Mouse (Mus musculus) heart, embryonic 11.5 days (tissue): ENCODE data around the gene Stag1. TPM values are rescaled to one million over a fixed set of nuclear protein-coding genes. Genes with fewer than 3 reads are reported as not detected.
A peak's percentile ranks its signal among the peaks of the same experiment; 100 is the strongest.

Source experiments
- ATAC-seq: fragments of 200-750 bp; cut with Nextera tagmentation; replicated peaks from 2 replicates; pipeline ENCODE4 v1.8.0; 2017; ENCODE audit warnings: moderate library complexity; ENCODE audit not compliant: insufficient number of reproducible peaks, low FRiP score, low TSS enrichment
- H3K27ac ChIP-seq: fragments of 300-500 bp; sonication (generic); 2 replicates; pipeline ENCODE4 v1.5.1; 2014; ENCODE audit warnings: mild to moderate bottlenecking, low read depth, low read length
- H3K27me3 ChIP-seq: fragments of 300-500 bp; sonication (generic); 2 replicates; pipeline ENCODE4 v1.6.1; 2014; ENCODE audit warnings: mild to moderate bottlenecking, low read length, mixed read lengths; ENCODE audit not compliant: control insufficient read depth, insufficient read depth
- H3K36me3 ChIP-seq: fragments of 300-500 bp; sonication (generic); 2 replicates; pipeline ENCODE4 v1.6.1; 2014; ENCODE audit warnings: mild to moderate bottlenecking, low read length, moderate library complexity, mixed read lengths; ENCODE audit not compliant: control insufficient read depth, insufficient read depth
- H3K4me1 ChIP-seq: fragments of 300-500 bp; sonication (generic); 2 replicates; pipeline ENCODE4 v1.6.1; 2014; ENCODE audit warnings: low read length; ENCODE audit not compliant: control insufficient read depth, insufficient read depth
- H3K4me2 ChIP-seq: fragments of 300-500 bp; sonication (generic); 2 replicates; pipeline ENCODE4 v1.6.1; 2014; ENCODE audit warnings: mild to moderate bottlenecking, moderate library complexity
- H3K4me3 ChIP-seq: fragments of 300-500 bp; sonication (generic); 2 replicates; pipeline ENCODE4 v1.5.1; 2014; ENCODE audit warnings: low read depth, low read length
- H3K9ac ChIP-seq: fragments of 300-500 bp; sonication (generic); 2 replicates; pipeline ENCODE4 v1.6.1; 2014; ENCODE audit warnings: mild to moderate bottlenecking, low read depth, low read length, moderate library complexity
- H3K9me3 ChIP-seq: fragments of 300-500 bp; sonication (generic); replicated peaks from 2 replicates; pipeline ENCODE4 v1.6.1; 2016; ENCODE audit warnings: low read length; ENCODE audit not compliant: control insufficient read depth
- WGBS: fragments of 180-500 bp; shearing (Covaris S2); extraction: QIAGEN DNeasy Blood & Tissue Kit; methylation state at CpG from one replicate; pipeline ENCODE4 v1.1.7; 2014; ENCODE audit not compliant: insufficient replicate concordance; 5-methylcytosine and 5-hydroxymethylcytosine counted together
- polyA plus RNA-seq: library from polyadenylated mRNA; unstranded; fragments of >200 nt; fragmentation: Nextera tagmentation; extraction: Ambion mirVana; gene quantifications from 2 replicates; pipeline ENCODE4 v1.2.1, GENCODE M21; 2014

The Stag1 gene
- polyA plus RNA-seq, 1 experiment from 2014 or later: 35.6 TPM

- no peak for ATAC-seq
- no peaks in the 10 kb centered on the region for H3K9me3 ChIP-seq
- WGBS: 42% methylated on average over 1 of the region's 1 CpGs
- no peaks in the 10 kb centered on the region for H3K4me1 ChIP-seq
- no peak overlapping the region for H3K9ac ChIP-seq
- no peaks in the 10 kb centered on the region for H3K27me3 ChIP-seq
- H3K4me3 ChIP-seq: peak overlapping the region; percentile 68; the same call in 1 of the 2 replicates
- no peak overlapping the region for H3K27ac ChIP-seq
- H3K4me2 ChIP-seq: peak overlapping the region; percentile 76
- no peaks in the 10 kb centered on the region for H3K36me3 ChIP-seq
Observed at GRCm38 (mm10) chr9:100571511-100571910, 26.1 kb upstream of the Stag1 start.

- Histone ChIP-seq H3K27me3 (no peaks in the 10 kb centered on the region), H3K36me3 (no peaks in the 10 kb centered on the region), H3K27ac (no peak overlapping the region), H3K9ac (no peak overlapping the region), H3K9me3 (no peaks in the 10 kb centered on the region), H3K4me2 (no peak overlapping the region), H3K4me1 (no peaks in the 10 kb centered on the region), H3K4me3 (no peak overlapping the region)
- WGBS: 64% methylated on average over 2 of the region's 2 CpGs
- ATAC-seq: no peak
Observed at GRCm38 (mm10) chr9:100573300-100573699, 24.3 kb upstream of the Stag1 start.

GRCm38 (mm10) chr9:100573942-100574341 lies 23.7 kb upstream of the Stag1 start:
- 54% methylated on average over 5 of the region's 5 CpGs for WGBS
- no peaks in the 10 kb centered on the region for H3K4me1 ChIP-seq
- no peak for ATAC-seq
- H3K36me3 ChIP-seq: no peaks in the 10 kb centered on the region
- H3K9me3 ChIP-seq: no peaks in the 10 kb centered on the region
- no peak overlapping the region for H3K9ac ChIP-seq
- no peak overlapping the region for H3K4me2 ChIP-seq
- no peaks in the 10 kb centered on the region for H3K27me3 ChIP-seq
- H3K27ac ChIP-seq: no peak overlapping the region
- H3K4me3 ChIP-seq: no peak overlapping the region

GRCm38 (mm10) chr9:100580196-100580740 lies 17.3 kb upstream of the Stag1 start:
- H3K27me3 ChIP-seq: no peaks in the 10 kb centered on the region
- no peak overlapping the region for H3K9ac ChIP-seq
- 61% methylated on average over 20 of the region's 20 CpGs for WGBS
- no peak overlapping the region for H3K27ac ChIP-seq
- H3K9me3 ChIP-seq: no peaks in the 10 kb centered on the region
- H3K4me1 ChIP-seq: peaks cover 7% of the 10 kb centered on the region; the same call in 1 of the 2 replicates
- no peaks in the 10 kb centered on the region for H3K36me3 ChIP-seq
- H3K4me3 ChIP-seq: no peak overlapping the region
- ATAC-seq: no peak
- no peak overlapping the region for H3K4me2 ChIP-seq

- peak; percentile 65 for ATAC-seq
- peaks cover 7% of the 10 kb centered on the region; the same call in 1 of the 2 replicates for H3K4me1 ChIP-seq
- H3K27me3 ChIP-seq: no peaks in the 10 kb centered on the region
- no peak overlapping the region for H3K4me3 ChIP-seq
- H3K9ac ChIP-seq: no peak overlapping the region
- H3K4me2 ChIP-seq: no peak overlapping the region; the same call in 1 of the 2 replicates
- 42% methylated on average over 13 of the region's 13 CpGs for WGBS
- H3K27ac ChIP-seq: peak overlapping the region; percentile 54
- no peaks in the 10 kb centered on the region for H3K36me3 ChIP-seq
- no peaks in the 10 kb centered on the region for H3K9me3 ChIP-seq
Observed at GRCm38 (mm10) chr9:100581543-100582492, 15.8 kb upstream of the Stag1 start.

GRCm38 (mm10) chr9:100582883-100583575 lies 14.6 kb upstream of the Stag1 start:
- Histone ChIP-seq H3K4me2 (peak overlapping the region; percentile 3; the same call in 1 of the 2 replicates), H3K4me1 (peaks cover 7% of the 10 kb centered on the region; the same call in 1 of the 2 replicates), H3K36me3 (no peaks in the 10 kb centered on the region), H3K9ac (no peak overlapping the region), H3K27ac (no peak overlapping the region), H3K9me3 (no peaks in the 10 kb centered on the region), H3K4me3 (no peak overlapping the region), H3K27me3 (no peaks in the 10 kb centered on the region)
- 49% methylated on average over 13 of the region's 13 CpGs for WGBS
- ATAC-seq: no peak; the same call in 1 of the 2 replicates

- H3K27ac ChIP-seq: no peak overlapping the region
- no peak overlapping the region for H3K4me3 ChIP-seq
- no peak for ATAC-seq
Observed at GRCm38 (mm10) chr9:100584031-100584430, 13.6 kb upstream of the Stag1 start.

GRCm38 (mm10) chr9:100590462-100590861 lies 7.1 kb upstream of the Stag1 start:
- 63% methylated on average over 4 of the region's 4 CpGs for WGBS
- ATAC-seq: no peak

More at GRCm38 (mm10) chr9:100584031-100584430, 13.6 kb upstream of the Stag1 start:
- Histone ChIP-seq H3K9me3 (no peaks in the 10 kb centered on the region), H3K27me3 (no peaks in the 10 kb centered on the region), H3K4me1 (peaks cover 7% of the 10 kb centered on the region; the same call in 1 of the 2 replicates), H3K4me2 (no peak overlapping the region), H3K9ac (no peak overlapping the region), H3K36me3 (no peaks in the 10 kb centered on the region)
- WGBS: 83% methylated on average over 4 of the region's 4 CpGs

More at GRCm38 (mm10) chr9:100590462-100590861, 7.1 kb upstream of the Stag1 start:
- Histone ChIP-seq H3K9ac (no peak overlapping the region), H3K4me1 (no peaks in the 10 kb centered on the region), H3K27ac (no peak overlapping the region), H3K4me2 (no peak overlapping the region), H3K36me3 (no peaks in the 10 kb centered on the region), H3K4me3 (no peak overlapping the region), H3K27me3 (no peaks in the 10 kb centered on the region), H3K9me3 (no peaks in the 10 kb centered on the region)
